Mouse (Mus musculus) C2C12 (cell line): ENCODE results near the gene B3galt4.

ENCODE experiments used
- CTCF ChIP-seq: IDR thresholded peaks from one replicate; pipeline ENCODE4 v1.5.1; 2011; ENCODE audit not compliant: control insufficient read depth, insufficient read depth, insufficient read length
- MAX ChIP-seq: IDR thresholded peaks from one replicate; pipeline ENCODE4 v1.6.1; 2011; ENCODE audit warnings: mild to moderate bottlenecking, control low read depth
- MYOG ChIP-seq: IDR thresholded peaks from one replicate; pipeline ENCODE4 v1.6.1; 2011; ENCODE audit not compliant: control insufficient read depth, insufficient read length; ENCODE audit errors: extremely low read depth

DNA sequence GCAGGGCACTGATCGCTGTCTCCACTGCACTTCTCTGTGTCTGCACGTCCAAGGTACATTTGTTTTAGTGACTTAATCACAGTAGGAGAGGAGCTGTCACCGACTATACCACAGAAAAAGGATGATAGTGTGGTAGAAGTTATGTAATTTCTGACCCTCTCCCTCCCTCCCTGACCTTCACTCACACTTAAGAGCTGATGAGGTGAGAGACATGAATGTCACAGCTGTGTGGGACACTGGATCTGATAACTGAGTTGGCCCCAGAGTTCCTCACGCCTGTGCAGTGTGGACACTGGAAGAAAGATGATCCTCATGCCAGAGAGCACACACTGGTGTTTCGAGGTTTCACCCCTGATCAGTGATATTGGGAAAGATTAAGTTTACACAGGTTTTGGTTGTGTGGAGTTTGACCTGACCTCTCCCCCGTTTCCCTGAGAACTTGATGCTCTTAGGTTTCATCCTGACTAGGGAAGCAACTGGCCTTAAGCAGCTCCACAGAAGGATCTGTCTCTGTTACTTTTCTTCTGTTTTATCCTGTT, 28.3 kb upstream of the B3galt4 start:
- no peak for TF ChIP-seq MAX
- no peak for TF ChIP-seq CTCF
- no peak for TF ChIP-seq MYOG
